Mouse (Mus musculus) small intestine, adult 2 months (tissue): ENCODE data around the gene Hand1. TPM values are rescaled to one million over a fixed set of nuclear protein-coding genes. Genes with fewer than 3 reads are reported as not detected.

Experiments used
- H3K27ac ChIP-seq: fragments of 200-500 bp; 2 replicates; pipeline ENCODE4 v1.5.1; 2012; ENCODE audit warnings: low read depth, low read length, control low read depth, inconsistent platforms; ENCODE audit not compliant: insufficient read depth
- H3K27me3 ChIP-seq: fragments of 200-500 bp; 2 replicates; pipeline ENCODE4 v1.6.1; 2012; ENCODE audit warnings: mild to moderate bottlenecking, moderate library complexity, low read length, inconsistent platforms; ENCODE audit not compliant: control insufficient read depth, insufficient read depth
- H3K36me3 ChIP-seq: fragments of 200-500 bp; 2 replicates; pipeline ENCODE4 v1.6.1; 2012; ENCODE audit warnings: mild to moderate bottlenecking, low read length, control low read depth, inconsistent platforms; ENCODE audit not compliant: control insufficient read depth, insufficient read depth
- H3K4me1 ChIP-seq: fragments of 200-500 bp; 2 replicates; pipeline ENCODE4 v1.6.1; 2012; ENCODE audit warnings: low read length, inconsistent platforms, mixed read lengths; ENCODE audit not compliant: control insufficient read depth, insufficient read depth, insufficient read length
- H3K4me3 ChIP-seq: fragments of 200-500 bp; 2 replicates; pipeline ENCODE4 v1.5.1; 2012; ENCODE audit warnings: low read depth, mild to moderate bottlenecking, control low read depth, inconsistent platforms, low read length, moderate library complexity
- CTCF ChIP-seq: fragments of 200-500 bp; IDR thresholded peaks from 2 replicates; pipeline ENCODE4 v1.5.1; 2012; ENCODE audit warnings: low read depth, mild to moderate bottlenecking, control low read depth, inconsistent platforms, low read length, moderate library complexity, mixed read lengths; ENCODE audit not compliant: insufficient replicate concordance, insufficient read length; ENCODE audit errors: extremely low read depth
- POLR2A ChIP-seq: fragments of 200-500 bp; IDR thresholded peaks from 2 replicates; pipeline ENCODE4 v1.6.1; 2012; ENCODE audit warnings: low read depth, mild to moderate bottlenecking, control low read depth, inconsistent platforms, low read length, moderate library complexity
- WGBS: fragments of 180-500 bp; shearing (Covaris S2); methylation state at CpG from one replicate; pipeline ENCODE4 v1.1.7; 2018; 5-methylcytosine and 5-hydroxymethylcytosine counted together
- polyA plus RNA-seq: library from polyadenylated mRNA; depleted of rRNA; stranded (reverse); fragments of >200 nt; gene quantifications from 2 replicates; pipeline ENCODE4 v1.2.3, GENCODE M21; 2012

Hand1 gene
- polyA plus RNA-seq, 1 experiment: 10.1 TPM

DNA sequence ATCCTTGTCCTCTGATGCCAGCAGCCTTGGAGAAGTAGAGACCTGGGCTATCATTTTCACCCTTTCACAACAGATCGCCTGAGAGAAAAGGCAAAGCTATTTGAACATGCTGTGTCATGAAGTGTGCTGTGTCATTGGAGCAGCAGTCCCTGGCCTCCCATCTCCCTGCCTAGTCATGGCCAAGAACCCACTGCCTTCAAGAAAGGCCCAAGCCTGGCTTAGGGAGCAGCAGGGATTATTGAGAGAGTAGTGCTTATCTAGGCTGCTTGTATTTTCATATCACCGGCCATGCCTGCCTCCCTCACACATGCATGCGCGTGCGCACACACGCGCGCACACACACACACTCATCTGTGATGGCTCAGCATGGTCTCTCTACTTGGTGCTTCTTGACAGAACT lies 20.4 kb downstream of the Hand1 start:
- Histone ChIP-seq H3K4me1 (peaks cover 10% of the 10 kb centered on the region), H3K36me3 (peaks cover 25% of the 10 kb centered on the region), H3K27ac (no peak overlapping the region), H3K27me3 (no peaks in the 10 kb centered on the region), H3K4me3 (no peak overlapping the region)
- TF ChIP-seq POLR2A: no peak
- no peak for TF ChIP-seq CTCF
- 93% methylated on average over 8 of the region's 8 CpGs for WGBS

DNA sequence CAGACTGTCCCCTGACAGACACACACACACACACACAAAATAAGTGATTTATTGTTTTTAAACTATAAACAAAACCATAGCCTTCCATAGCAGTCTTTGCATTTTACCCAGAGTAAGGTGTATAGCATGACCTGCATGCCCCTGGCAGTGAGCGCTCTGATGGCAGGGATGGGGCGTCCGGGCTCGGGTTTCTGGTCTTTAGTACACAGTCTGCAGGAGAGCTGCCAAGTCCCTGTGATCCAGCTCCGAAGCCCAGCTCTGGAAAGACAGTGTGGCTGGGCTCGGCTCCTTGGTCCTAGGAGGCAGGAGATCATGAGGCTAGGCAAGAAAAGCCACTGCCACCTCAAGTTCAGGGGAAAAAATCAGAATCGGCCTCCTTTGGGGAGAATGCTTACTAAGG lies 21.6 kb downstream of the Hand1 start:
- 87% methylated on average over 7 of the region's 7 CpGs for WGBS
- TF ChIP-seq CTCF: no peak
- Histone ChIP-seq H3K27ac (no peak overlapping the region), H3K4me3 (no peak overlapping the region), H3K27me3 (no peaks in the 10 kb centered on the region), H3K4me1 (peaks cover 10% of the 10 kb centered on the region), H3K36me3 (peaks cover 30% of the 10 kb centered on the region)

DNA sequence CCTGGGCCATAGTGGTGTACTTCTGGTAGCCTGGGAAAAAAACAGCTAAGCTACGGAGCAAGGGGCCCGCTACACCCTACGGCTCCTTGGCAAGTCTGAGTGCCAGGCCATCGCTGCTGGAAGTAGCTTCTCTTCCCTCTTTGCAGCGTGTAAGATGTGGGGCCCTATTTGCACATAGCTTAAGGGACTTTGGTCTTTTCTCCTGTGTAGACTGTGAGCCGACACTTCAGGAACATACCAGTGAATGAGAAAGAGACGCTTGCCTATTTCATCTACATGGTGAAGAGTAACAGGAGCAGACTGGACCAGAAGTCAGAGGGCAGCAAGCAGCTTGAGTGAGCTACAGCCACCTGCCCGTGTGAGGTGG lies 22.9 kb downstream of the Hand1 start:
- Histone ChIP-seq H3K4me1 (peaks cover 10% of the 10 kb centered on the region), H3K27me3 (no peaks in the 10 kb centered on the region), H3K27ac (no peak overlapping the region), H3K4me3 (no peak overlapping the region), H3K36me3 (peaks cover 30% of the 10 kb centered on the region)
- whole genome bisulfite sequencing: 47% methylated on average over 8 of the region's 8 CpGs
- TF ChIP-seq CTCF (no peak), POLR2A (no peak)

DNA sequence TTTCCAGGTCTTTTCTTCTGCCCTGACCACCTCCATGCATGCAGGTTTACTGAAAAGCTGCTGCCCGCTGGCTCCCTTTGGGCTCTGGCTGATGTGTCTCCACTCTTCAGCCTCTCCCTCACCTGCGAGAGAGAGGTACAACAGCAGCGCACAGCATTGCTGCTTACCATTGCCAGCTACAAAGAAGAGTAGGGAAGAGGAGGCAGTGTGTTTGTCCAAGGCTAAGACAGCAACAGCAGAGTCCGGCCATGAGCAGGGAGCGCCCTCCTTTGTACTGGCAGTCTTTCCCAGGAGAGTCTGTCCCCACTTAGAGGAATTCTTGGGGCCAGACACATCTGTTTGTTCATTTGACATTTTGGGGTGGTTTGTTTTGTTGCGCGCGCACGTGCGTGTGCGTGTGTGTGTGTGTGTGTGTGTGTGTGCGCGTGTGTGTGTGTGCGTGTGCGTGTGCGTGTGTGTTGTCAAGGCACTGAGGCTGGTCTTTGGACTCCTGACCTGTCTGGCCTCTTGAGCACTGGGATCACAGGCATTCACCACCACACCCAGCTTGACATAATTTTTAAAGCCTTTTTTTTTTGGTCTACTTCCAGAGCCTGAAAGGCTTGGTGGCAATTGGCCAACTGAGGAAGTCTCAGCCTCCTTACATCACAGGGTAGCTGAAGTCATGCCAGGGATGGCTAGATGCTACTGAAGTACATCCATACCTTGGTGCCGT lies 23.4 kb downstream of the Hand1 start:
- 55% methylated on average over 17 of the region's 17 CpGs for WGBS
- TF ChIP-seq POLR2A (no peak), CTCF (no peak)
- Histone ChIP-seq H3K4me1 (peaks cover 10% of the 10 kb centered on the region), H3K27me3 (no peaks in the 10 kb centered on the region), H3K27ac (peak overlapping the region; percentile 21; the same call in 1 of the 2 replicates), H3K4me3 (no peak overlapping the region), H3K36me3 (peaks cover 30% of the 10 kb centered on the region)

DNA sequence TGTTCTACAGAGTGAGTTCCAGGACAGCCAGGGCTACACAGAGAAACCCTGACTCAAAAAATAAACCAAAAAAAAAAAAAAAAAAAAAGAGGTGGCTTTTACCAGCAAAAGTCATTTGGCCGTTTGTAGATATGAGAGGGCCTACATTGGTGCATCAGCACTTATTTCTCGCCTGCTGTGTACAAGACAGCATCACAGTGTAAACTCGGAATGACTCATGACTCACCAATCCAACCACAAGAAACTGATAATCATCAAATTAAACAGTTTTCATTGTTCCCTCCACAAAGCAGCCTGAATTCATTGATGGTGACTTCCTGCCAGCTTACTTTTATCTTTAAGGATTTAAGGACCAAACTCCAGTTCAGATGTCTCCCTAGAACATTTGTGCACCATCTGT lies 27.6 kb downstream of the Hand1 start:
- Histone ChIP-seq H3K4me3 (no peak overlapping the region), H3K27me3 (no peaks in the 10 kb centered on the region), H3K27ac (no peak overlapping the region), H3K4me1 (peaks cover 16% of the 10 kb centered on the region), H3K36me3 (peaks cover 17% of the 10 kb centered on the region)
- TF ChIP-seq CTCF (no peak), POLR2A (no peak)
- 50% methylated on average over 3 of the region's 3 CpGs for WGBS

DNA sequence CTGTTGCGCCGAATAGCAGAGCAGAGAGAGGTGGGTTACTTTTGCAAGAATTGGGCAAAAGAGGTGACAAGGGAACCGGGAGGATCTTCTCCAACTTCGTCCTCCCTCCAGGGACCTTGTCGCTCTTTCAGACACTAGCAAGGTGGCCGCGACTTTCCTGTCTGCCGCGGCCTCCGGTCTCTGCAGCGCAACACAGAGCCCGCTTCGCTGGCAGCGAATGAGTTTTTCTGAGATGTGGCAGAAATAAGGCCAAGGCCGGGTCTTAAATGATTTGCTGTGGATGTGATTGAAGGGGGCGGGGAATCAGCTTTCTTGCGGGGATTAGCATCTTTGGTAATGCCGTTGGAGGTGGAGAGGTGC lies 30.1 kb downstream of the Hand1 start:
- Histone ChIP-seq H3K27me3 (no peaks in the 10 kb centered on the region), H3K36me3 (peaks cover 5% of the 10 kb centered on the region), H3K4me1 (peaks cover 6% of the 10 kb centered on the region; the same call in 1 of the 2 replicates), H3K4me3 (peak overlapping the region; percentile 83), H3K27ac (no peak overlapping the region)
- under 1% methylated on average over 18 of the region's 18 CpGs for WGBS
- no peak for TF ChIP-seq CTCF
- no peak for TF ChIP-seq POLR2A

DNA sequence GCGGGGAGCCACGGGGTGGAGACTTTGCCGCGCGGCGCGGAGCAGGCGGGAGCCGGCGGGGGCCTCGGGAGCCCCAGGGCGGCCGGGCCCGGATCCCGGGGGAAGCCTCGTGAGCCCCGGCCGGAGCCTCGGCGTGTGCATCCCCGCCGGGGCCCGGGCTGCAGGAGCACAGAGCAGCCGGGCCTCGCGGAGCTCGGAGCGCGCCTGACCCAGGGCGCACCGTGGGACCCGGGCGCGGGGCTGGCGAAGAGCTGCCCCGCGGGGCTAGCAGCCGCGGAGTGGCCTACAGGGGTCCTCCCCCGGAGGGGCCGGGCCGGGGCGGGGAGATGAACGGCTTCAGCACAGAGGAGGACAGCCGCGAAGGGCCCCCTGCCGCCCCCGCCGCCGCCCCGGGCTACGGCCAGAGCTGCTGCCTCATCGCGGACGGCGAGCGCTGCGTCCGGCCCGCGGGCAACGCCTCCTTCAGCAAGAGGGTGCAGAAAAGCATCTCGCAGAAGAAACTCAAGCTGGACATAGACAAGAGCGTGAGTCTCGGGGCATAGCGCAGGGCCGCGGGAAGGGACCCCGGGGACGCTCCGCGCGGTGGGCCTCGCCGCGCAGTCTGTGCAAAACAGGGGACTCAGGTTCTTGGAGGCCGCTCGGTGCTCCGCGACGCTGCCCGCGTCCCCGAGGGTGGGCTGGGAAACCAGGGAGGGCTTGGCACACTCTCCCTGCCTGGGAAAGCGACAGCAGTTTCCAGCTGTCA lies 30.7 kb downstream of the Hand1 start:
- 0 out of 2 replicates have a peak overlapping the region, but pooled peaks have one; percentile 20 for H3K27ac ChIP-seq
- H3K36me3 ChIP-seq: peaks cover 5% of the 10 kb centered on the region
- peaks cover 6% of the 10 kb centered on the region; the same call in 1 of the 2 replicates for H3K4me1 ChIP-seq
- TF ChIP-seq CTCF (no peak), POLR2A (no peak)
- under 1% methylated on average over 80 of the region's 85 CpGs for WGBS
- H3K4me3 ChIP-seq: peak overlapping the region; percentile 83
- no peaks in the 10 kb centered on the region for H3K27me3 ChIP-seq
